Mouse (Mus musculus): ENCODE data around the gene Ager. TPM values are rescaled to one million over a fixed set of nuclear protein-coding genes. Genes with fewer than 3 reads are reported as not detected.

Gene Ager
- total RNA-seq, 1 experiment from 2014 or later: 7.3 TPM

- no peak for ATAC-seq (replicated peaks; ENCODE audit: insufficient number of reproducible peaks, low FRiP score, low TSS enrichment, poor library complexity, severe bottlenecking)
Observed at GRCm38 (mm10) chr17:34596098-34596497, 1.6 kb upstream of the Ager start.

- no peak for ATAC-seq (replicated peaks; ENCODE audit: insufficient number of reproducible peaks, low FRiP score, low TSS enrichment, poor library complexity, severe bottlenecking)
Observed at GRCm38 (mm10) chr17:34599891-34600290, 2.2 kb downstream of the Ager start.

- no peak for ATAC-seq (replicated peaks; ENCODE audit: insufficient number of reproducible peaks, low FRiP score, low TSS enrichment, poor library complexity, severe bottlenecking)
Observed at GRCm38 (mm10) chr17:34601796-34602195, 4.1 kb downstream of the Ager start.

GRCm38 (mm10) chr17:34603375-34604060 is 5.9 kb downstream of the Ager start, which contains the start of gene Rnf5:
TSS of gene Rnf5 (minus strand) at chr17:34603690.
- ATAC-seq (replicated peaks; ENCODE audit: insufficient number of reproducible peaks, low FRiP score, low TSS enrichment, poor library complexity, severe bottlenecking): peak; percentile 74

- peak; percentile 77 for ATAC-seq (replicated peaks; ENCODE audit: insufficient number of reproducible peaks, low FRiP score, low TSS enrichment, poor library complexity, severe bottlenecking)
Observed at GRCm38 (mm10) chr17:34604061-34604508, 6.4 kb downstream of the Ager start, which contains the start of gene Agpat1. TSS of gene Agpat1 (plus strand) at chr17:34604262.

GRCm38 (mm10) chr17:34604511-34605237 is 7.0 kb downstream of the Ager start:
- peak; percentile 1; the same call in 1 of the 2 replicates for ATAC-seq (replicated peaks; ENCODE audit: insufficient number of reproducible peaks, low FRiP score, low TSS enrichment, poor library complexity, severe bottlenecking)

- ATAC-seq (replicated peaks; ENCODE audit: insufficient number of reproducible peaks, low FRiP score, low TSS enrichment, poor library complexity, severe bottlenecking): peak; percentile 40
Observed at GRCm38 (mm10) chr17:34605609-34606008, 7.9 kb downstream of the Ager start.

GRCm38 (mm10) chr17:34606186-34607039 is 8.8 kb downstream of the Ager start:
- ATAC-seq (replicated peaks; ENCODE audit: insufficient number of reproducible peaks, low FRiP score, low TSS enrichment, poor library complexity, severe bottlenecking): no peak

GRCm38 (mm10) chr17:34607997-34608396 is 10.3 kb downstream of the Ager start:
- ATAC-seq (replicated peaks; ENCODE audit: insufficient number of reproducible peaks, low FRiP score, low TSS enrichment, poor library complexity, severe bottlenecking): no peak

- ATAC-seq (replicated peaks; ENCODE audit: insufficient number of reproducible peaks, low FRiP score, low TSS enrichment, poor library complexity, severe bottlenecking): no peak
Observed at GRCm38 (mm10) chr17:34611050-34611449, 13.4 kb downstream of the Ager start.

- ATAC-seq (replicated peaks; ENCODE audit: insufficient number of reproducible peaks, low FRiP score, low TSS enrichment, poor library complexity, severe bottlenecking): no peak
Observed at GRCm38 (mm10) chr17:34613054-34613645, 15.5 kb downstream of the Ager start.

- ATAC-seq (replicated peaks; ENCODE audit: insufficient number of reproducible peaks, low FRiP score, low TSS enrichment, poor library complexity, severe bottlenecking): no peak
Observed at GRCm38 (mm10) chr17:34613830-34614229, 16.2 kb downstream of the Ager start.

GRCm38 (mm10) chr17:34615871-34616270 is 18.2 kb downstream of the Ager start, which contains the start of gene Egfl8:
TSS of gene Egfl8 (minus strand) at chr17:34615971.
- no peak for ATAC-seq (replicated peaks; ENCODE audit: insufficient number of reproducible peaks, low FRiP score, low TSS enrichment, poor library complexity, severe bottlenecking)

GRCm38 (mm10) chr17:34618999-34619398 is 21.3 kb downstream of the Ager start:
- ATAC-seq (replicated peaks; ENCODE audit: insufficient number of reproducible peaks, low FRiP score, low TSS enrichment, poor library complexity, severe bottlenecking): peak; percentile 77

GRCm38 (mm10) chr17:34621006-34621405 is 23.3 kb downstream of the Ager start:
- ATAC-seq (replicated peaks; ENCODE audit: insufficient number of reproducible peaks, low FRiP score, low TSS enrichment, poor library complexity, severe bottlenecking): no peak

- no peak for ATAC-seq (replicated peaks; ENCODE audit: insufficient number of reproducible peaks, low FRiP score, low TSS enrichment, poor library complexity, severe bottlenecking)
Observed at GRCm38 (mm10) chr17:34623161-34623560, 25.5 kb downstream of the Ager start.

- no peak for ATAC-seq (replicated peaks; ENCODE audit: insufficient number of reproducible peaks, low FRiP score, low TSS enrichment, poor library complexity, severe bottlenecking)
Observed at GRCm38 (mm10) chr17:34624981-34625380, 27.3 kb downstream of the Ager start.

GRCm38 (mm10) chr17:34626062-34626772 is 28.6 kb downstream of the Ager start:
- no peak for ATAC-seq (replicated peaks; ENCODE audit: insufficient number of reproducible peaks, low FRiP score, low TSS enrichment, poor library complexity, severe bottlenecking)

Measured in monocyte, adult 5-6 weeks (primary cell).